Mouse (Mus musculus) hindbrain, embryonic 13.5 days (tissue): ENCODE data around the gene H2al1o. TPM values are rescaled to one million over a fixed set of nuclear protein-coding genes. Genes with fewer than 3 reads are reported as not detected.
"Not testable (repeated sequence)": the region's sequence is repeated elsewhere in the genome, so short reads cannot be mapped to it uniquely, and the experiment has no call there.

Experiments
- ATAC-seq: fragments of 200-750 bp; cut with Nextera tagmentation; 2 replicates; pipeline ENCODE4 v1.8.0; 2017; ENCODE audit warnings: moderate TSS enrichment; ENCODE audit not compliant: low FRiP score
- H3K27ac ChIP-seq: fragments of 300-500 bp; sonication (generic); 2 replicates; pipeline ENCODE4 v1.5.1; 2015; ENCODE audit warnings: inconsistent platforms, mild to moderate bottlenecking, moderate library complexity
- H3K27me3 ChIP-seq: fragments of 300-500 bp; sonication (generic); 2 replicates; pipeline ENCODE4 v1.6.1; 2015; ENCODE audit warnings: mild to moderate bottlenecking, inconsistent platforms
- H3K36me3 ChIP-seq: fragments of 300-500 bp; sonication (generic); 2 replicates; pipeline ENCODE4 v1.6.1; 2015; ENCODE audit warnings: mild to moderate bottlenecking, inconsistent platforms
- H3K4me1 ChIP-seq: fragments of 300-500 bp; sonication (generic); replicated peaks from 2 replicates; pipeline ENCODE4 v1.6.1; 2015; ENCODE audit warnings: inconsistent platforms
- H3K4me2 ChIP-seq: fragments of 300-500 bp; sonication (generic); 2 replicates; pipeline ENCODE4 v1.6.1; 2015; ENCODE audit warnings: inconsistent platforms, mild to moderate bottlenecking, moderate library complexity
- H3K4me3 ChIP-seq: fragments of 300-500 bp; sonication (generic); 2 replicates; pipeline ENCODE4 v1.5.1; 2015; ENCODE audit warnings: mild to moderate bottlenecking, inconsistent platforms
- H3K9ac ChIP-seq: fragments of 300-500 bp; sonication (generic); 2 replicates; pipeline ENCODE4 v1.6.1; 2015; ENCODE audit warnings: mild to moderate bottlenecking, inconsistent platforms
- H3K9me3 ChIP-seq: fragments of 300-500 bp; sonication (generic); 2 replicates; pipeline ENCODE4 v1.6.1; 2016; ENCODE audit warnings: inconsistent platforms
- WGBS: fragments of 180-500 bp; shearing (Covaris S2); methylation state at CpG from one replicate; pipeline ENCODE4 v1.1.7; 2015; 5-methylcytosine and 5-hydroxymethylcytosine counted together
- polyA plus RNA-seq: library from polyadenylated mRNA; unstranded; fragments of >200 nt; fragmentation: Nextera tagmentation; extraction: Ambion mirVana; gene quantifications from 2 replicates; pipeline ENCODE4 v1.2.1, GENCODE M21; 2015

H2al1o gene
- not detected in 2 replicates for polyA plus RNA-seq

- not testable (repeated sequence) for H3K9ac ChIP-seq, H3K36me3 ChIP-seq, H3K27me3 ChIP-seq, H3K4me1 ChIP-seq, H3K4me2 ChIP-seq, H3K4me3 ChIP-seq, H3K27ac ChIP-seq, ATAC-seq, H3K9me3 ChIP-seq
- 89% methylated on average over 3 of the region's 3 CpGs for WGBS
These were observed at the start of gene H2al1o for GRCm38 (mm10) chrX:9572309-9572708. H2al1o (minus strand) TSS chrX:9572409.

- not testable (repeated sequence) for ATAC-seq, H3K36me3 ChIP-seq, H3K27me3 ChIP-seq, H3K9ac ChIP-seq, H3K4me3 ChIP-seq, H3K27ac ChIP-seq, H3K9me3 ChIP-seq, H3K4me1 ChIP-seq, H3K4me2 ChIP-seq
- 89% methylated on average over 7 of the region's 7 CpGs for WGBS
These were observed 25.8 kb upstream of the H2al1o start for GRCm38 (mm10) chrX:9598036-9598435.

GRCm38 (mm10) chrX:9536881-9537280 lies 35.3 kb downstream of the H2al1o start:
- no peaks in the 10 kb centered on the region for H3K9me3 ChIP-seq
- H3K4me2 ChIP-seq, result no peak overlapping the region
- no peak overlapping the region for H3K27ac ChIP-seq
- no peaks in the 10 kb centered on the region for H3K36me3 ChIP-seq
- H3K4me3 ChIP-seq, result no peak overlapping the region
- no peak overlapping the region for H3K9ac ChIP-seq
- no peak for ATAC-seq
- no peaks in the 10 kb centered on the region for H3K4me1 ChIP-seq
- H3K27me3 ChIP-seq, result no peaks in the 10 kb centered on the region
- 95% methylated on average over 3 of the region's 3 CpGs for WGBS

Other genes starting within 250 kb of the H2al1o start
- gene H2al1k, start 221.8 kb downstream of the H2al1o start, polyA plus RNA-seq, result not detected in 2 replicates
- gene Cybb, start 84.6 kb downstream of the H2al1o start, polyA plus RNA-seq, result 0.62 and 0.63 TPM in 2 replicates
- gene Dynlt3, start 90.6 kb upstream of the H2al1o start, polyA plus RNA-seq, result 32.0 and 32.4 TPM in 2 replicates